Mouse (Mus musculus): ENCODE data around the gene Fbxo30. TPM values are rescaled to one million over a fixed set of nuclear protein-coding genes. Genes with fewer than 3 reads are reported as not detected.
A peak's percentile ranks its signal among the peaks of the same experiment; 100 is the strongest.

Fbxo30 gene
- total RNA-seq, 2 experiments from 2014 or later = 26.1 to 33.5 TPM

DNA sequence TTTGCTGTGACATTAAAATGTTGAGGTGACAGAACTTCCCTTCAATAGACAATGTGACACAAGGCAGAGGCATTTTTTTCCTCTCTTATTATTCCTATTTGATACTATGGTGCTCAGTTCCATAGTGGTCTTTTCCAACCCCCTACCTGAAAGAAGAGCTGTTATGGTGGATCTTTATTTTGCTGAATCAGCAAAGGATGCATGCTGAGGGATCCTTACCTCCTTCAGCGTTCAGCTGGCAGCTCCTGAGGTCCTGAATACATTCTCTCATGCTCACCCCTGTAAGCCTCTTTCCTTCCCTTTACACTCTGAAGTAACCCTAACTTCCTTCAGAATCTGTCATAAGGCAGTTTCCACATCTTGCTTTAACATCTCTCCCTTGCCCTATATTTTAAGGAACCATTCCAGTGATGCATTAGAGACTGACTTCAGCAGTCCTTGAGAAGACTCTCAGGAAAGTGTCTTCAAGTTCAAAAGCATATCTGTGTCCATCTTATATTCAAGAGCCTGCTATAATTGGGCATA lies 38.4 kb downstream of the Fbxo30 start:
- intact Hi-C loops (cut with DNase I) = no loop called here

DNA sequence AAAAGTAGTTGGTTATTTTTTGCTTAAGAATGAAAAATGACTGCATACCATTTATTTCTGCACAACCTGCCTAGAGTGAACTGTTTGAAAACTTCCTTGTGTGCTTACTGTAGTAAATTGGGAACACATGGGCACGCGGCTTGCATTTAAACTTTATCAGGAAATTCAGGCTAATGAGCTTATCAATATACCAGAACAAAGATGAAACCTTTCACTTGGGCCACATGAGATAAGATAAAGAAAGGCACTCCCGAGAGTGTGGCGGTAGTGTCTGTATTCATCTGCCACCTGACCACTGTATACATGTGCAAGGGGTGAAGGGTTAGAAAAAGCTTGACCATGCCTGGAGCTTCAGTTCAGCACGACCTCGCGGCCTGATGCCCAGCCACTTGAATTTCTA lies 41.2 kb downstream of the Fbxo30 start:
- intact Hi-C loops (cut with DNase I) = no loop called here
- DNase-seq = no peak

More for the DNA sequence above, 38.4 kb downstream of the Fbxo30 start:
- no peak for DNase-seq

DNA sequence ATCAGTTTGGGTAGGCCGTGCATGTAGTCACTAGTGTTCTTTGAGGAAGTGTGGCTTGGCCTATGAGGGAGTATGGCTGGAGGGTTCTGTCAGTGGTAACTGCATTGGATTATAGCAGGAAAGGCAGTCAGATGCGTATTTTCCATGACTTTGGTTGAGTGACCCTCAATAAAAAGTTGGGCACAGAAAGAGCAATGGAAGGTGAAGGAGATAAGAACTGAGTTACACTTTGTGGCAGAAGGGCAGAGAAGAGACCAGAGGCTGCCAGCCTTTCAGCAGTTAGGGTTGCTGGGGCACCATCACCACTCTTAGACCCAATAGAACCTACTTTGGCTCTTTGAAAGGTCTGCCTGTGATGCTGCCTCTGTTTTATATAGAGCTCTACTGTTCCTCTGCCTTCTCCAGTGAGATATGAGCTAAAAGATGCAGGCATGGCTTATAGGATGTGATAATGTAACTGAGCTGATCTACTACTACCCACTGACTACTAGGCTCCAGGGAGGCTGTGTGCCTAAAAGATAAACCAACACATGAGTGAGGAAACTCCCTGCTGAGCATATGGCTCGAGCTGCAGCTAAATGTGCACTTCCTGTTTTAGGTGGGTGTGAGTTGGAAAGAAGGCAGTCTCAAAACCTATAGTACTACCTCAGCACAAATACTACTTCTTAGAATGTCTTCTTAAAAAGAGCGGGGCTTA lies 42.2 kb downstream of the Fbxo30 start:
- no peak for DNase-seq
- intact Hi-C loops (cut with DNase I) = no loop called here

DNA sequence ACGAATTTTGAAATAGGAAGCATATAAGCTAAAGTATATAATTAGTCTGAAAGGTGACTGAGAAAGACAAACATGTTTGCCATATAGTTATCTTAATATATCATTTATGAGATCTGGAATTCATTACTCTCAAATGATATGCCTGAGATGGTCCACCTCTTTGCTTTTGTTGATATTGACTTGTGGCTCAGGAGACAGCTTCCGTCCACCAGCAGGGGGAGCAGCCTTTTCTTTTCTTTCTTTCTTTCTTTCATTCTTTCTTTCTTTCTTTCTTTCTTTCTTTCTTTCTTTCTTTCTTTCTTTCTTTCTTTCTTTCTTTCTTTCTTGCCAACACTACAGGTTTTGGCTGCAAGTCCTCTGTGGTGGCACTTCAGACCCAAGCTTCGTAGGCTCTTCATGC lies 45.4 kb downstream of the Fbxo30 start:
- intact Hi-C loops (cut with DNase I) = no loop called here

DNA sequence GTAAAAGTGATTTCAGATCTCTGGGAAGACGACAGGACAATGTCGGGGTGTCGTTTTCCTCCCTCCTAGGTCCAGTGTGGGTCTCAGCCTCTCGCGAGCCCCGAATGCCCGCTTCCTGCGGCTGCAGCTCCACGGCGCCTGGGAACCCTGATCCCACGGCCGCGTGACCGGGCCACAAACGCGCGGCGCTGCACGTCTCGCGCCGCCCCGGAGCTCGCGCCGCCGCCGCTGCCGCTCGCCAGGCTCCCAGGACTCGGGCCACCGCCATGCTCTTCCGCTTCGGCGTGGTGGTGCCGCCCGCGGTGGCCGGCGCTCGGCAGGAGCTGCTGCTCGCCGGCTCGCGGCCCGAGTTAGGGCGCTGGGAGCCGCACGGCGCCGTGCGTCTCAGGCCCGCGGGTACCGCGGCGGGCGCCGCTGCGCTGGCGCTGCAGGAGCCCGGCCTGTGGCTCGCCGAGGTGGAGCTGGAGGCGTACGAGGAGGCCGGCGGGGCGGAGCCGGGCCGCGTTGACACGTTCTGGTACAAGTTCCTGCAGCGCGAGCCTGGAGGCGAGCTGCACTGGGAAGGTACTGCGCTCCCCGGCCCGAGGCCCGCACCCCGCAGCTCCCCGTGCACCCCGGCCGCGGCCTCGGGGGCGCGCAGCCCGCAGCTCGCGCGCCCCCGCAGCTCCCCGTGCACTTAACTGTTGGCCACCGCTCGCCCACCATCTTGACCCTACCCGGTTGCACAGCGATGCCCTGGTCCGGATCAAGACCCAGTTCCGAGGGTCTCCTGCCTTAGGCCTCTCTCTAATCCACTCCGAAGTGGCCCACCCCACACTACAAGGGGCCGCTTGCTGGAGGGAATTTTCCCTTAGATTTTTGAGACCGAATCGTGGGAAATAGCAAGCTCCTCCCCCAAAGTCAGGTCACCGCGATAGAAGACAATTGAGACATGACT lies 62.3 kb downstream of the Fbxo30 start, which contains the start of gene Epm2a:
Gene Epm2a (plus strand): TSS at position 200 of the 937 bp plus-strand sequence.
- intact Hi-C loops (cut with DNase I) = loop anchor here (2.0 to 10.0 kb wide), 3 partner anchors 63 to 191 kb away; partner anchors contain the start of gene Fbxo30
- DNase-seq = peak; percentile 82 to 88

More for the DNA sequence above, 45.4 kb downstream of the Fbxo30 start:
- no peak for DNase-seq

DNA sequence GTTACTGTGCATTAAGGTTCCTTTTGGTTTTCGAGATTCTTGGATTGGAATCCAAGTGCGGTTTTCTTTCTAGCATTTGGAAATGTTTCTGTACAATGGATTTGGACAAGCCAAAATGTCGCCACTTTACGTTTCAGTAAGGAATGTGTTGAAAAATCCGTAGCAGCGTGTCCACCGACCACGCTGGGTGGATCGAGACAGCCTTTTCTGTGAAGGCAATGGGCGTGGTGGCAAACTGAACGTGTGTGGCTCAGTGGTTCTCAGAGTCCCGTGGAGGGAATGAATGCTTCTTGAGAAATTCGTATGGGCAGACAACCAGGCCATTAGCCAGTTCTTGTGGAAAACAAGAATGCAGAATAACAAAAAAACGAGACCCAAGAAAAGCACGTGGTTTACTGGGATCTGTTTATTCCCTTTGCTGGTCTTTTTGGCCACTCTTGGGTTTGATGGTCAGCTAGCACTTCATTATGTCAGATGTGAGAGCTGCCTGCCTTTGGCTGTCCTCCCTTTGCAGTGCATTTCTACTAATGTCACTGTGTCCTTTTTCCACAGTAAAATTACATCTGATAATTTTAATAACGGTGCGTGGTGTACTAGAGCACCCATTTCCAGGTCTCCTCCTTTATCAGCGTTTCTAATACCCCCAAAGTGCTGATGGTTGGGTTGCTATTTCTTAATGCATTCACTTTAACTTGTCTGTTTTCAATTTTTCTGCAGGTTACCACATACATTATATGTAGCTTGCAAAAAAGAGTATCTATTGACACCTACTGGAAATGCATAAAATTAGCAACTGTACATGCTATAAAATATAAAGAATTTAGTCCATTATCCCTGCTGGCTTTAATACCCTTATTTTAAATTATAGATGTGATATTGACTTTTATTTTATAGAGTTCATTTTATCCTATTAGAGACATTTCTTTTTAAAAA lies 63.7 kb downstream of the Fbxo30 start:
- intact Hi-C loops (cut with DNase I) = loop anchor here (5.0 to 10.0 kb wide), 2 partner anchors 130 to 193 kb away; no protein-coding TSS in a partner anchor
- DNase-seq = no peak

Other genes starting within 250 kb of the Fbxo30 start
- 1 to 10 TPM; 6.2 to 7.3 TPM for gene Grm1, start 199.0 kb upstream of the Fbxo30 start, total RNA-seq (2021)
- gene Shprh, start 131.9 kb upstream of the Fbxo30 start, total RNA-seq (2021) = 10 to 100 TPM; 12.8 to 16.3 TPM
- gene Epm2a, start 62.1 kb downstream of the Fbxo30 start, total RNA-seq (2021) = 10 to 100 TPM; 31.7 to 34.6 TPM